In the genomic region with DNA sequence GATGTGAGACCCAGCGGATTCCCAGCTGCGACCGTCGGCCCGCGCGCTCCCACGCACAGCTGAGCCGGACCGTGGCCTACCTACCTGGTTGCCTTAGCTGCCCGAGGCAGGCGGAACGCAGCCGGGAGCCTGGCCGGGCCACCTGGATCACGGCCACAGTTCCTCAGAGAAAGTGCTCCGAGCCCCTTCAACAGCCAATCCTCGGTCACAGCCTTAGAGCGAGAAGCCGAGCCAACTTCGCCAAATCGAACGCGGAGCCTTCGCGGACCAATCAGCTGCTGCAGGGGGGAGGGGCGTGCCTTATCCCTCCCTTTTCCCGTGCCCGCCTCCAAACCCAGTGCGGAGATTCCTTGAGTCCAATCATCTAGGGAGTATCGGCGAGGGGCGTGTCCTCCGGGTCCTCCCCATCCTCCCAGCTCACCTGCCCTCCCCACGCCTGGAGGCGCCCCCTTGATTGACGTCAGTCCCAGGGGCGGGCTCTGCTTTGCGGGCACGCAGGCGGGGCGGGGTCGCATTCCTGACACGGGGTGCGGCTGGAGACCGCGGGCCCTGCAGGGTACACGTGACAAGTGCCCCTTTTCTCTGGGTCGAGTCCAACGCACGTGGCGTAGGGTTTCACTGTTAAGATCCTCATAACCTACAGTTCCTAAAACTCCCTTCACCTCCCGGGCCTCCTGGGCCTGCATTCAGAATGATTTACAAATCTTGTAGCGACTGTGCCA, we compare ENCODE assay signal across 8 mouse cellular contexts. TPM values are rescaled to one million over a fixed set of nuclear protein-coding genes. Genes with fewer than 3 reads are reported as not detected.
DNase-seq lines count a peak whose midpoint lies in the region; ATAC-seq and TF ChIP-seq lines count a peak whose summit lies in the region.

A gene (minus strand): TSS at position 273 of the 722 bp plus-strand sequence.

- 0% methylated on average over 53 of the region's 54 CpGs for WGBS in heart, embryonic 11.5 days (ENCODE audit: insufficient replicate concordance)
- under 1% methylated on average over 54 of the region's 54 CpGs for WGBS in kidney, embryonic 16.5 days
- under 1% methylated on average over 54 of the region's 54 CpGs for WGBS in liver, adult 2 months

- H3K79me2 ChIP-seq in C2C12 (ENCODE audit: control insufficient read depth, insufficient read depth) = peaks cover 38% of the 10 kb centered on the region
- H3K79me2 ChIP-seq in liver, adult 2 months (ENCODE audit: control insufficient read depth, insufficient read depth, low read length) = peaks cover 5% of the 10 kb centered on the region; the same call in 1 of the 2 replicates
- H3K79me2 ChIP-seq in myocyte (ENCODE audit: control insufficient read depth, insufficient read depth) = peaks cover 32% of the 10 kb centered on the region

- H3K36me3 ChIP-seq in C2C12 (ENCODE audit: control insufficient read depth, insufficient read depth) (peaks cover 9% of the 10 kb centered on the region), myocyte (ENCODE audit: control insufficient read depth, insufficient read depth) (peaks cover 6% of the 10 kb centered on the region)
- peaks cover 13% of the 10 kb centered on the region for H3K36me3 ChIP-seq in erythroblast, embryonic 14.5 days (ENCODE audit: control insufficient read depth)
- no peaks in the 10 kb centered on the region for H3K36me3 ChIP-seq in heart, embryonic 11.5 days (ENCODE audit: control insufficient read depth, insufficient read depth, low read length)
- peaks cover 4% of the 10 kb centered on the region; the same call in 1 of the 2 replicates for H3K36me3 ChIP-seq in kidney, embryonic 16.5 days (ENCODE audit: insufficient read depth, low read length)
- H3K36me3 ChIP-seq in liver, adult 2 months (ENCODE audit: control insufficient read depth, insufficient read depth, low read length) = peaks cover 4% of the 10 kb centered on the region; the same call in 1 of the 2 replicates
- H3K36me3 ChIP-seq in splenic B cell, adult 2 months (ENCODE audit: control insufficient read depth, insufficient read depth, low read length, poor library complexity, severe bottlenecking) = no peaks in the 10 kb centered on the region

- peak; percentile 99 for DNase-seq in brain, embryonic 14.5 days (ENCODE audit: low read depth)
- peak; percentile 97 for DNase-seq in liver, adult 2 months (ENCODE audit: extremely low read depth, low read depth, low spot score)
- peak; percentile 89 for DNase-seq in splenic B cell, adult 2 months (ENCODE audit: low read depth, low spot score)

- peaks cover 37% of the 10 kb centered on the region for H3K4me1 ChIP-seq in erythroblast, embryonic 14.5 days (ENCODE audit: control insufficient read depth)
- peaks cover 27% of the 10 kb centered on the region for H3K4me1 ChIP-seq in heart, embryonic 11.5 days (ENCODE audit: control insufficient read depth, insufficient read depth, low read length)
- peaks cover 17% of the 10 kb centered on the region for H3K4me1 ChIP-seq in kidney, embryonic 16.5 days (ENCODE audit: insufficient read depth, low read length)
- H3K4me1 ChIP-seq in liver, adult 2 months (ENCODE audit: control insufficient read depth, insufficient read depth, low read length) = peaks cover 17% of the 10 kb centered on the region

- peaks cover 16% of the 10 kb centered on the region for H3K79me3 ChIP-seq in C2C12 (ENCODE audit: low read depth)

- no peak for TF ChIP-seq CTCF in C2C12 (IDR thresholded peaks at IDR 0.05; ENCODE audit: control insufficient read depth, insufficient read depth, insufficient read length)
- TF ChIP-seq CTCF in brain, embryonic 14.5 days (IDR thresholded peaks at IDR 0.05; ENCODE audit: borderline replicate concordance, extremely low read depth, insufficient read depth, insufficient read length) = no peak
- TF ChIP-seq CTCF in liver, adult 2 months (IDR thresholded peaks at IDR 0.05; ENCODE audit: low read depth, low read length) = no peak

- peak within 1 kb of the TSS; percentile 98 for H3K4me2 ChIP-seq in heart, embryonic 11.5 days
- peak within 1 kb of the TSS; percentile 97 for H3K4me2 ChIP-seq in kidney, embryonic 16.5 days (replicated peaks; ENCODE audit: low read depth, low read length)
- H3K4me2 ChIP-seq in myocyte (ENCODE audit: low read depth) = peak within 1 kb of the TSS; percentile 97

- ATAC-seq in heart, embryonic 11.5 days (replicated peaks; ENCODE audit: insufficient number of reproducible peaks, low FRiP score, low TSS enrichment) = peak; percentile 97
- peak; percentile 97 for ATAC-seq in kidney, embryonic 16.5 days (ENCODE audit: low FRiP score, low TSS enrichment)

- H3K4me3 ChIP-seq in C2C12 (ENCODE audit: insufficient read depth, poor library complexity, severe bottlenecking) (peak within 1 kb of the TSS; percentile 65), myocyte (peak within 1 kb of the TSS; percentile 74)
- H3K4me3 ChIP-seq in erythroblast, embryonic 14.5 days (replicated peaks) = peak within 1 kb of the TSS; percentile 72
- H3K4me3 ChIP-seq in heart, embryonic 11.5 days (ENCODE audit: low read depth, low read length) = peak within 1 kb of the TSS; percentile 76
- peak within 1 kb of the TSS; percentile 73 for H3K4me3 ChIP-seq in kidney, embryonic 16.5 days (ENCODE audit: low read length)
- peak within 1 kb of the TSS; percentile 56 for H3K4me3 ChIP-seq in liver, adult 2 months (ENCODE audit: insufficient read depth, low read depth, low read length)

- H3K9me3 ChIP-seq in erythroblast, embryonic 14.5 days (ENCODE audit: control insufficient read depth, low read length) = no peaks in the 10 kb centered on the region
- no peaks in the 10 kb centered on the region for H3K9me3 ChIP-seq in heart, embryonic 11.5 days (replicated peaks; ENCODE audit: control insufficient read depth, low read length)
- no peaks in the 10 kb centered on the region for H3K9me3 ChIP-seq in kidney, embryonic 16.5 days (ENCODE audit: low read length)

- TF ChIP-seq POLR2A in brain, embryonic 14.5 days (IDR thresholded peaks at IDR 0.05; ENCODE audit: borderline replicate concordance, extremely low read depth, insufficient read depth, insufficient read length, poor library complexity, severe bottlenecking) = 0 out of 2 replicates have a peak, but pooled peaks have one; percentile 6
- peak; percentile 90 for TF ChIP-seq POLR2A in liver, adult 2 months (IDR thresholded peaks at IDR 0.05; ENCODE audit: extremely low read depth, insufficient read depth, low read length)
- peak; percentile 71 for TF ChIP-seq POLR2A in myocyte (IDR thresholded peaks at IDR 0.05; ENCODE audit: insufficient read length, low read depth)

- H3K9ac ChIP-seq in heart, embryonic 11.5 days (ENCODE audit: low read depth, low read length) = peak within 1 kb of the TSS; percentile 89
- peak within 1 kb of the TSS; percentile 87 for H3K9ac ChIP-seq in kidney, embryonic 16.5 days (replicated peaks; ENCODE audit: low read length)
- peak within 1 kb of the TSS; percentile 80 for H3K9ac ChIP-seq in liver, adult 2 months (ENCODE audit: low read depth, low read length)

- peak within 1 kb of the TSS; percentile 89 for H3K27ac ChIP-seq in heart, embryonic 11.5 days (ENCODE audit: low read depth, low read length)
- H3K27ac ChIP-seq in kidney, embryonic 16.5 days (ENCODE audit: low read length) = peak within 1 kb of the TSS; percentile 90
- peak within 1 kb of the TSS; percentile 91 for H3K27ac ChIP-seq in liver, adult 2 months (replicated peaks; ENCODE audit: insufficient read depth, low read depth, low read length)

- H3ac ChIP-seq in C2C12 (ENCODE audit: control insufficient read depth, insufficient read length, low read depth) = peak within 1 kb of the TSS; percentile 91
- peak within 1 kb of the TSS; percentile 77 for H3ac ChIP-seq in myocyte (ENCODE audit: control insufficient read depth, insufficient read length)

- H3K27me3 ChIP-seq in C2C12 (ENCODE audit: control insufficient read depth, insufficient read depth, insufficient read length) (no peaks in the 10 kb centered on the region), myocyte (ENCODE audit: control insufficient read depth, insufficient read depth, insufficient read length) (no peaks in the 10 kb centered on the region)
- H3K27me3 ChIP-seq in erythroblast, embryonic 14.5 days (ENCODE audit: control insufficient read depth) = peaks cover 3% of the 10 kb centered on the region; the same call in 1 of the 2 replicates
- H3K27me3 ChIP-seq in heart, embryonic 11.5 days (ENCODE audit: control insufficient read depth, insufficient read depth, low read length) = no peaks in the 10 kb centered on the region
- no peaks in the 10 kb centered on the region for H3K27me3 ChIP-seq in kidney, embryonic 16.5 days (ENCODE audit: insufficient read depth, low read length)
- no peaks in the 10 kb centered on the region for H3K27me3 ChIP-seq in liver, adult 2 months (ENCODE audit: control insufficient read depth, insufficient read depth, low read length)
- H3K27me3 ChIP-seq in splenic B cell, adult 2 months (ENCODE audit: control insufficient read depth, insufficient read depth, low read length, poor library complexity, severe bottlenecking) = no peaks in the 10 kb centered on the region

TF ChIP-seq in C2C12, 6 proteins besides CTCF, POLR2A, EP300 and RAD21:
- peak; percentile 84 for TF ChIP-seq MAX (IDR thresholded peaks at IDR 0.05)
- no peak for TF ChIP-seq FOSL1 (IDR thresholded peaks at IDR 0.05; ENCODE audit: insufficient read depth, low read length, poor library complexity, severe bottlenecking)
- TF ChIP-seq CEBPB (IDR thresholded peaks at IDR 0.05; ENCODE audit: low read depth) = no peak
- no peak for TF ChIP-seq MYOG (IDR thresholded peaks at IDR 0.05; ENCODE audit: control insufficient read depth, extremely low read depth, insufficient read length)
- TF ChIP-seq MYOD1 (IDR thresholded peaks at IDR 0.05; ENCODE audit: control insufficient read depth, insufficient read length, low read depth) = no peak
- TF ChIP-seq USF1 (IDR thresholded peaks at IDR 0.05; ENCODE audit: low read depth) = peak; percentile 83

TF ChIP-seq in myocyte, 11 proteins besides CTCF, POLR2A, EP300 and RAD21 (continues in another document):
- TF ChIP-seq REST (IDR thresholded peaks at IDR 0.05; ENCODE audit: insufficient read depth, insufficient read length) = no peak
- peak; percentile 79 for TF ChIP-seq POLR2AphosphoS2 (IDR thresholded peaks at IDR 0.05; ENCODE audit: insufficient read length, low read depth)
- TF ChIP-seq MYOD1 (IDR thresholded peaks at IDR 0.05; ENCODE audit: control insufficient read depth in 1 of 3, insufficient read length in 2 of 3, low read depth in 2 of 3) = peak in 2 of 3 experiments; percentile 54 to 68
- no peak for TF ChIP-seq TCF12 (IDR thresholded peaks at IDR 0.05; ENCODE audit: insufficient read depth, poor library complexity, severe bottlenecking)
- peak in 1 of 3 experiments; percentile 67 for TF ChIP-seq MYOG (IDR thresholded peaks at IDR 0.05; ENCODE audit: control insufficient read depth in 1 of 3, insufficient read depth in 1 of 3, insufficient read length in 2 of 3, low read depth in 2 of 3)

RNA-seq across cellular contexts. Expression of the gene that starts here (rescaled TPM):
- polyA plus RNA-seq in C2C12 (2012; fragmentation: generic; extraction: Trizol) (92.7 TPM), myocyte (2012; fragmentation: generic; extraction: Trizol) (128 TPM)
- 4.5 and 5.4 TPM in 2 replicates for polyA plus RNA-seq in brain, embryonic 14.5 days (2012; rRNA removed)
- polyA plus RNA-seq in erythroblast, embryonic 14.5 days (2012) = 1.3 and 1.7 TPM in 2 replicates
- 29.5 and 31.1 TPM in 2 replicates for polyA plus RNA-seq in heart, embryonic 11.5 days (2014; fragmentation: Nextera tagmentation; extraction: Ambion mirVana)
- polyA plus RNA-seq in kidney, embryonic 16.5 days (2015; fragmentation: Nextera tagmentation; extraction: Ambion mirVana) = 24.9 and 30.7 TPM in 2 replicates
- 49.0 and 53.6 TPM in 2 replicates for total RNA-seq in liver, adult 2 months (2014; rRNA removed)
- 35.9 and 38.2 TPM in 2 replicates for polyA plus RNA-seq in liver, adult 2 months (2012; rRNA removed)

Comparison
In these comparisons a context has a peak if more than half of its experiments do, and no peak if none do; other contexts are left out.
1. Peak in every context shown above with its lines: DNase-seq, ATAC-seq, H3K4me3 ChIP-seq and H3K27ac ChIP-seq.
2. POLR2A ChIP-seq: peak in every context shown above with its lines; median percentile 90 in liver, adult 2 months; 71 in myocyte; 6 in brain, embryonic 14.5 days.